Comparison of ENCODE assay signal across 8 mouse cellular contexts in the genomic region with DNA sequence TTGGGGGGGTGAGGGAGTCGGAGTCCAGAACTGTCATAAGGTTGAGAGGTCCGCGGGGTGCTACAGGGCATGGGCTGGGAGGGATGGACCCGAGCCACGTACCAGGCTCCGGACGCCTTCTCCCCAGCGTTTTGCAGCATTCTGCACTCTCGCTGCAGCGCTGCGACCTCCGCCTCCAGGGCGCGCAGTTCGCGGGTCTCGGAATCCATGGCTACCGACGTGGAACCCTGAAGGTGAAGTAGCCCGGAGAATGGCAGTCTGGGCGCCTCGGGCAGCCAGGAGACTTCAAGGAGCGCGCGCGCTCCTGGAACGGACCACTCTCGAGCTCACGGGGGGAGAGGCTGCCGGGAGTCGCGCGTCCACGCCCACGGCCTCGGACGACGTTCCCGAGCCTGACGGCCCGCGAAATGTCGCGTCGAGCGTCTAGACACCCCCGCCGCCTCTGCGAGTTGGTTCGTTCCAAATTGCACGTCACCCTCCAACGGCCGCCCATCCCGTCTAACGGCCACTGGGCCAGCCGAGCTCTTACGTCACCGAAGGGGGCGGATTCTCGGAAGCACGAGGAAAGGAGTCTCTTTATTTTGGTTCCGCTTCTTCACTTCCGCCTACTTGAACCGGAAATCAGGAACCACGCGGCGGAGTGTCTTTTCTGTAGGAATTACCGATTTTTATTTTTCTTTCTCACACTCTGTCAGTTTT. TPM values are rescaled to one million over a fixed set of nuclear protein-coding genes. Genes with fewer than 3 reads are reported as not detected.
A peak's percentile ranks its signal among the peaks of the same experiment; 100 is the strongest.
DNase-seq lines count a peak whose midpoint lies in the region; ATAC-seq lines count a peak whose summit lies in the region.

A gene (minus strand): TSS at position 305 of the 699 bp plus-strand sequence.
A gene (plus strand): TSS at position 598 of the 699 bp plus-strand sequence.

- peak; percentile 99 for DNase-seq in adipocyte (ENCODE audit: low spot score)
- peak; percentile 99 for DNase-seq in embryo, embryonic 10 days (ENCODE audit: low spot score)
- DNase-seq in gastrocnemius, postnatal 10 days, result peak; percentile 99
- peak; percentile 100 for DNase-seq in induced T-regulatory cell, adult 2 months (ENCODE audit: low read depth)
- peak; percentile 95 to 99 for DNase-seq in left cerebral cortex, adult 9 months (ENCODE audit: low spot score in 2 of 2)
- peak; percentile 100 for DNase-seq in right cerebral cortex, postnatal 14 days
- peak; percentile 99 for DNase-seq in urinary bladder, postnatal 36 days (ENCODE audit: low spot score in 2 of 2)

- ATAC-seq in megakaryocyte progenitor cell, adult 5-6 weeks (replicated peaks; ENCODE audit: poor library complexity), result peak; percentile 95

RNA-seq across cellular contexts. Expression of the first gene that starts in this region (rescaled TPM):
- 1 to 10 TPM; 2.8 to 3.3 TPM for total RNA-seq in gastrocnemius, postnatal 10 days (2021)
- 37.1 and 38.1 TPM in 2 replicates for total RNA-seq in megakaryocyte progenitor cell, adult 5-6 weeks (2015)
- 47.6 and 53.9 TPM in 2 replicates for total RNA-seq in megakaryocyte progenitor cell, adult 5-6 weeks (2017)

RNA-seq across cellular contexts. Expression of the second gene that starts in this region (rescaled TPM):
- 10 to 100 TPM; 10.3 to 10.6 TPM for total RNA-seq in gastrocnemius, postnatal 10 days (2021)
- 52.3 and 61.5 TPM in 2 replicates for total RNA-seq in megakaryocyte progenitor cell, adult 5-6 weeks (2015)
- total RNA-seq in megakaryocyte progenitor cell, adult 5-6 weeks (2017), result 39.9 and 60.8 TPM in 2 replicates

Comparison
In these comparisons a context has a peak if more than half of its experiments do, and no peak if none do; other contexts are left out.
1. Peak in every context shown above with its lines: DNase-seq and ATAC-seq.
2. RNA of the first gene that starts in this region (total RNA-seq): 37.1 to 53.9 TPM in megakaryocyte progenitor cell, adult 5-6 weeks; 2.8 to 3.3 TPM in gastrocnemius, postnatal 10 days; every median in the first group is over 4 times any median in the second.